Mouse (Mus musculus) gastrocnemius, adult 2 months (tissue): ENCODE data around the gene Urb1. TPM values are rescaled to one million over a fixed set of nuclear protein-coding genes. Genes with fewer than 3 reads are reported as not detected.

Experiments
- DNase-seq: peaks from one replicate; pipeline ENCODE4 v3.0.0; 2022
- H3K27ac ChIP-seq: fragments of 200-600 bp; 2 replicates; pipeline ENCODE4 v1.8.1; 2022; ENCODE audit warnings: mild to moderate bottlenecking
- H3K4me3 ChIP-seq: fragments of 200-600 bp; 2 replicates; pipeline ENCODE4 v1.8.1; 2022; ENCODE audit warnings: mild to moderate bottlenecking, moderate library complexity
- CTCF ChIP-seq: fragments of 200-600 bp; IDR thresholded peaks from 2 replicates; pipeline ENCODE4 v1.8.1; 2022; ENCODE audit warnings: antibody characterized with exemption, mild to moderate bottlenecking, moderate library complexity
- intact Hi-C: fragments of 180-260 bp; cut with DNase I; formaldehyde crosslinking; loops from one replicate; pipeline ENCODE4 v1.15.1; 2025
- long read RNA-seq, 2 experiments: library from polyadenylated mRNA; stranded (forward); transcript quantifications; one replicate each; pipeline ENCODE4 v2.0.0; 2021
- total RNA-seq, 2 experiments: library from RNA; stranded (reverse); gene quantifications; 2 replicates each; pipeline ENCODE4 v1.2.3; 2021

Urb1 gene
- total RNA-seq = 1 to 10 TPM; 4.7 to 5.0 TPM
- long read RNA-seq, experiment 1, full-length matches to known transcripts = 4 of 7 reads
- long read RNA-seq, experiment 1, partial matches to known transcripts = 2 of 7 reads
- long read RNA-seq, experiment 1, other reads (novel, unspliced or antisense) = 1 of 7 reads
- long read RNA-seq, experiment 2, full-length matches to known transcripts = 3 of 6 reads
- long read RNA-seq, experiment 2, partial matches to known transcripts = 1 of 6 reads
- long read RNA-seq, experiment 2, other reads (novel, unspliced or antisense) = 2 of 6 reads

DNA sequence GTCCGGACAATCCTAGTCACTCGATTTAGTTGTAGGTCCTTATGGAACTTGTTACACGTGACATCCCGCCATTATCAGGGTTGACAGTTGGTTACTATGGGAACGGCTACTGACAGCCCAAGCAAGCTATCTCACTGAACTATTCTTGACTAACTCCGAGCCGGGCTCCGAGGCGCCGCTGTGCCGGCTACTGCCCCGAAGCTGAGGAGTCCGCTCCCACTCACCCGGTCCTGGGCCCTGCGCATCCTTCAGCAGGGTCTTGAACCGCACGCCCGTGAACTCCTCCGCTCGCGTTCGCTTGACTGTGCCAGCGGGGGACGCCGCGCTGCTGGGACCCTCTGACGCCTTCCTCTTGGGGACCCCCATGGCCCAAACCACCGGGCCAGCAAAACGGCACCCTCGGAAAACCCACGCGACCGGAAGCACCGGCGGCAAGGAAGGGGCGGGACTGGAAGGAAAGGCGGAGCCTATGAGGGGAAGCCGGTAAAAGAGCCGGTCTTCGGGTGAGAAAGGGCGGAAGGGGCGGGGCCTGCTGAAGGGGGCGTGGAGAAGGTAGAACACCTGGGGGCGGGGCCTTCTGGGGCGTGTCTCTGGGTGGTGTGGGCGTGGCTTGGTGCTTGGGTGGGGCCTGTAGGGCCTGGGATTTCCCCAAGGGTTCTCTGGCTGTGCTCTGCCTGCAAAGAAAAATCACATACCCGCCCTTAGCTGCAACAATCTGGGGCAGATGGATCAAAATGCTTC, at the start of gene Urb1:
TSS of gene Urb1 (minus strand) at position 439 of the 741 bp plus-strand sequence.
- H3K27ac ChIP-seq = peak within 1 kb of the TSS; percentile 90
- TF ChIP-seq CTCF = no peak
- H3K4me3 ChIP-seq = peak within 1 kb of the TSS; percentile 92
- intact Hi-C loops = loop anchor here (2.0 kb wide), 2 partner anchors 21 to 125 kb away; partner anchors contain the start of gene Cfap298
- peak; percentile 100 for DNase-seq

GRCm38 (mm10) chr16:90858206-90858605, 48.0 kb upstream of the Urb1 start:
- no peak for DNase-seq
- intact Hi-C loops = no loop called here
- TF ChIP-seq CTCF = no peak
- Histone ChIP-seq H3K27ac (no peak overlapping the region), H3K4me3 (no peak overlapping the region)

- H3K27ac ChIP-seq = no peak overlapping the region
- no peak for TF ChIP-seq CTCF
- no peak for DNase-seq
- no peak overlapping the region for H3K4me3 ChIP-seq
- intact Hi-C loops = no loop called here
Observed at GRCm38 (mm10) chr16:90856552-90857200, 46.5 kb upstream of the Urb1 start.

DNA sequence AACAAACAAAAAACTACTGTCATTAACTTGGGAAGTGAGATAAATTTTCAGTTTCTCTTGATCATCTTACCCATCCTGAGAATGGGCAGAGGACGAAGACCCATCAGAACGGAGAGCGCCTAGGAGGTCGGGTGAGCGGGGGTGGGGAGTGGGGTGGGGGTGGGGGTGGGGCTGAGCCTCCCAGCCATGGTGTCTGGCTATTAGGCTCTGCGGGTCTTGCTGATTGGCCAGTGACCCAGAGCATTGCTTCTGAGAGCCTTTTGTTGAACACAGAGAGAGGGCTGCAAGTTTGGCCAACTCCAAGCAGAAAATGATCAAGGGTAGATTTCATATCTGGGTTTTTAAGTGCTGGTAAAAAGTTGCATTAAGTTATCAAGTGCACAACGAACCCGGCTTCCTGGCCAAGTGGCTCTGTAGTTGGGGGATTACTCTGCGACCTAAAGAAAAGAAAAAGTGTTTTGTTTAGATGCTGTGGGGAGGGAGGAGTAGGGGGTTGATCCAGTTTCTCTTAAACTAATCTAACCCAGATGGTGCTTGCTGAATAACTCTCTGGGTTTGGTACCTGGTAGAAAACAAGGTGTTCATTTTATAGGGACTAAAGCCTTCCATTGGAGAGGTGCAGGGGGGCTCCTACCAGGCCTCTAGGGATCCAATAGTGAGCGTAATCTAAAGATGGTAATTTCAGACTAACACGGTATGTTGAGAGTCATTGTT, 41.6 kb upstream of the Urb1 start:
- DNase-seq = no peak
- Histone ChIP-seq H3K4me3 (no peak overlapping the region), H3K27ac (no peak overlapping the region)
- intact Hi-C loops = no loop called here
- TF ChIP-seq CTCF = no peak

GRCm38 (mm10) chr16:90850881-90851280, 40.7 kb upstream of the Urb1 start:
- no peak for TF ChIP-seq CTCF
- no peak overlapping the region for H3K27ac ChIP-seq
- no peak for DNase-seq
- no peak overlapping the region for H3K4me3 ChIP-seq
- intact Hi-C loops = no loop called here

DNA sequence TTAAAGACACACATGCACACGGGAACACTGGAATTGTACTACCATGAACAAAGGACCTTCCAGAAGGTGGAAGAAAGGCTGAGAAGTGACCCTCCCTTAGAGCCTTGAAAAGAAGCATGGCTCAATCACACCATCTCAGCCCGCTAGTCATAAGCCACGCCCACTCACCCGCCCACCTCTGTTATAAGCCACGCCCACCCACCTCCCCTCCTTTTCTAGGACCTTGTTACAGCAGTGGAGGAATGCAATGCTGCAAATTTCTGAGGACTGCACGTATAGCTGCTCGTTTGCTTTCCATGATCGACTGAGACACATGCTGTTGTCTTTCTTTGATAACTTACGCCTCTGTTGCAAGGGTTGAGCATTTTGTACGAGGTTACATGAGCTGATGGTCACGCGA, 39.0 kb upstream of the Urb1 start:
- TF ChIP-seq CTCF = no peak
- intact Hi-C loops = no loop called here
- no peak overlapping the region for H3K4me3 ChIP-seq

DNA sequence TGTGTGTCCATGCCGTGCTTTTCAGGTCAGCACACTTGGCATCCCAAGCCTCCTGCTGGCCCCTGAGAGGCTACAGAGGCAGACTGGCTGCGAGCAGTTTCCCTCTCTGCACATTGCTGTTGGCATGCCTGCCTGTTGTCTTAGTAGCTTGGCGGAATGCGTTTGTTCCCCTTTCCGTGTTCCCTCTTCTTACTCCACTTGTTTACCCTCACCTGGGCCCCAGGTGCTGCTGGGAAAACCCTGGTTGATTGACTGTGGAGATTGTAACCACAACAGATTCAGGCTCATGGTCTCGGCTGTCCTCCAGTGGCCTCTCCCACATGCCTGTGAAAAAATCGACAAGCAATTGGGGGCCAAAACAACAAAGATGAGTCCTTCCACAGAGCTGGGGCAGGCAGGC, 38.5 kb upstream of the Urb1 start:
- no peak overlapping the region for H3K4me3 ChIP-seq
- TF ChIP-seq CTCF = no peak
- no peak overlapping the region for H3K27ac ChIP-seq
- intact Hi-C loops = no loop called here
- no peak for DNase-seq

More for the DNA sequence above, 39.0 kb upstream of the Urb1 start:
- no peak overlapping the region for H3K27ac ChIP-seq
- DNase-seq = no peak

DNA sequence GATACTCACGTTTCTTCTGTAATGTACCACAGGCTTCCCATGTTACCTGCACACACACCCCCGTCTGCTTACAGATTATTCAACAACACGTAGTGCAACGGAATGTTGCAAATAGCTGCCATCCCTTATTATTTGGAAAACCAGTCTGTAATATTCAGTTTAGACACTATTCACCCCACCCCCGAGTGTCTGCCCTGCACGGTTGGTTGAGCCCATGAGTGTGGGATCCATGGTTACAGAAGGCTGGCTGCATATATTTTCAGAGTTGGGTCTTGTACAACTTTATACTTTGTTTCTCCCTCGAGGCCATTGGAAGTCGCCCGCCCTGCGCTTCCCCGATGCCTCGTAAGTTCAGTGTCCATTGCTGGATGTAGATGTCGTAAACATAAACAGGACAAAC, 35.4 kb upstream of the Urb1 start:
- no peak for TF ChIP-seq CTCF
- no peak overlapping the region for H3K4me3 ChIP-seq
- intact Hi-C loops = no loop called here
- DNase-seq = no peak
- H3K27ac ChIP-seq = no peak overlapping the region

DNA sequence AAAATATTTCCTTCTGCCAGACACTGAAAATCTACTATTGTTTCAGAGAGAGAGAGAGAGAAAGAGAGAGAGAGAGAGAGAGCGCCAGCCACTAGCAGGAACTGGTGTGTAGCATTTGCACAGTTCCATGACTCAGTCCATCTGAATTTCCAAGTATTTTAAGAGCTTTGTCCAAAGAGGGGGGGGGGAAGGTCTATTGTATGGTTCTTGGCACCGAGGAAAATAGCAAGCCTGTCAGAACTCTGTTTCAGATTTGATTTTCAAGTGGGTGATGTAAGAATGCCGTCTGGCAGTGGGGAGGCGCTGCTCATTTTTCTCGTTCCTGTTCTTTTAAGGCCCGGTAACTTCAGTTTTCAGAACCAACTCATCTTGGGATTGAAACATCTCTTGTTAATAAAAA, 34.8 kb upstream of the Urb1 start:
- no peak for DNase-seq
- intact Hi-C loops = no loop called here
- no peak for TF ChIP-seq CTCF
- H3K4me3 ChIP-seq = no peak overlapping the region
- no peak overlapping the region for H3K27ac ChIP-seq

- intact Hi-C loops = no loop called here
- TF ChIP-seq CTCF = no peak
- DNase-seq = no peak
- Histone ChIP-seq H3K27ac (no peak overlapping the region), H3K4me3 (no peak overlapping the region)
Observed at GRCm38 (mm10) chr16:90842164-90842563, 32.0 kb upstream of the Urb1 start.

DNA sequence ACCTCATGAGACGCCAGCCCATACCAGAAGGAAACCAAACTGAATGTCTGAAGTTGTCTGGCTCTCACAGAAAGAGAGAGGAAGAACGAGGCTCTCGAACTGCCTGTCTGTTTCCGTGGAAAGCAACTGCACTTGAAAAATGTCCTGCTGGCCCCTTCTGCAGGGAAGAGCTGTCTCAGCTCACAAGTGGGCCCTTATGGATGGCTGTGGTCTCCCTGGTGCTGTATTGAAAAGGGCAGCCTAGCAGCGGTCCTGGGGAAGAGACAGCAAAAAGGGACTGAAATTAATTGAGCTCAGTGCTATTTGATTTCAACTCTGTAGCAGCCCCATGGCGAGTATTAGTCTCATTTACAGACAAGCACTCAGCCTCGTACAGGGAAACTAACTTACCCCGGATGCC, 27.2 kb upstream of the Urb1 start:
- Histone ChIP-seq H3K27ac (no peak overlapping the region), H3K4me3 (no peak overlapping the region)
- intact Hi-C loops = no loop called here
- no peak for TF ChIP-seq CTCF
- DNase-seq = no peak

- intact Hi-C loops = loop anchor here (5.0 kb wide), 1 partner anchor 99 kb away; no protein-coding TSS in a partner anchor
- no peak overlapping the region for H3K27ac ChIP-seq
- H3K4me3 ChIP-seq = no peak overlapping the region
- DNase-seq = no peak
- TF ChIP-seq CTCF = no peak
Observed at GRCm38 (mm10) chr16:90833041-90833791, 23.0 kb upstream of the Urb1 start.
